Mouse (Mus musculus): Measurements from ENCODE around the gene Calca.
"Not testable (repeated sequence)": the region's sequence is repeated elsewhere in the genome, so short reads cannot be mapped to it uniquely, and the experiment has no call there.

The Calca gene

DNA sequence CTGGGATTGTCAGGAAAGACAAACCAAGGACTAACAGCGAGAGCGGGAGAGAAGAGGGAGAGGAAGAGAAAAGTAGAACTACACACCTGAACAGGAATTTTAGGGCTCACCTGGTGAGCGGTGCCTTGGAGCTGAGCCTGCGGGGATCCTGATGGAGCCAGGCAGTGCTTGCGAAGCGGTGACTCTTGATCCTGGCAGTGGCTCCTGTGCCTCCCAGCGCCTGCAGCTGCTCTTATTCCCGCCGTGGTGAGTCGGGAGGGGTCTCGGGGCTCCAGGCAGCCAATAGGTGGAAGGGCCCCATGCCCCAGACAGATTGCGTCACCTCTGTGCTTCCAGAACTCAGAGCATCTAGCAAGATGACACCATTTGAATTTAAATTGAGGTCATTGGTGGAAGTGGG lies at the start of gene Calca:
Calca (minus strand) TSS at position 256 of the 400 bp plus-strand sequence.
- DNase-seq = peak in 1 of 2 experiments; percentile 40

GRCm38 (mm10) chr7:114672697-114673096 lies 36.5 kb upstream of the Calca start:
- peak in 1 of 2 experiments; percentile 3 for DNase-seq

DNA sequence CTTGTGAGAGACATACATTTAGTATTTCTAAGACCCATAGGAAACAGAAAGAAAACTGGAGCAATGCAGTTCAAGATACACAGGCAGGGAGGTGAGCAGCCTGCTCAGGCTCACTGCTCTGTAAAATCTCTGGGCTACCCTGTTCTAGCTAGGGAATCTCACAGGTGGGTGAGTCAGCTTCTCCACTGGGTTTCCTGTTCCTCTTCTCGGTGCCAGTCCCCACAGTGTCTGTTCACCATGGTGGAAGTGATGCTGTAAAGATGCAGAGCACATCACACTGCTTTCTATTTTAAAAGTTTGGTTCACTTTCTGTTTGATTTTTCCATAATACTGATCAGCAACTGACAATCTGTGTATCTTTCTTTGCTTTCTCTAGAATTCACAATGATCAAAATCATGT lies 35.2 kb upstream of the Calca start:
- DNase-seq = no peak

GRCm38 (mm10) chr7:114649730-114650129 lies 13.6 kb upstream of the Calca start:
- no peak for DNase-seq

- no peak for DNase-seq
These were observed 12.6 kb upstream of the Calca start for GRCm38 (mm10) chr7:114648791-114649190.

DNA sequence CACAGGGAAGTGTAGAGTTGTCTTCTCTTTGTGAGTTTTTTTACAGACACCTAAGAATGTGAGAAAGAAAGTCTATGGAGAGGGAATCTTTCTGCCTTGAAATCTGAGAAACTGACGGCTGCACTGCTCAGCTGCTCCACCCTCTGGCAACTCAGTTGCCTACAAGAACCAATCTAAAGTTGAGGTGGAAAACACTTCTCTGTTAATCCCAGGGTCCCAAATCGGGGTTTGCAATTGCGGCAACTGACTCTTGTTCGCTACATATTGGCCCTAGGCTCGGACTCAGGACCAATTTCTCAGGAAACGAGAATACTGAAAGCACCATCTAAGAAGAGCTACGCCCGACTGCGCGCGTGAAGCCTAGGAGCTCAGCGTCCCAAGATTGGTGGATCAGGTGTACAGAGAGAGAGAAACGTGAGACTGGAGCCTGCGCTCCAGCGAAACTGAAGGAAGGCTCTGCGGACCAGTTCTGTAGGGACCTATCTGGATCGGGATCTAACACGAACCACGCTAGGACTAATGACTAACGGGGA lies 522 bp downstream of the Calca start:
- DNase-seq = peak in 1 of 2 experiments; percentile 47

DNA sequence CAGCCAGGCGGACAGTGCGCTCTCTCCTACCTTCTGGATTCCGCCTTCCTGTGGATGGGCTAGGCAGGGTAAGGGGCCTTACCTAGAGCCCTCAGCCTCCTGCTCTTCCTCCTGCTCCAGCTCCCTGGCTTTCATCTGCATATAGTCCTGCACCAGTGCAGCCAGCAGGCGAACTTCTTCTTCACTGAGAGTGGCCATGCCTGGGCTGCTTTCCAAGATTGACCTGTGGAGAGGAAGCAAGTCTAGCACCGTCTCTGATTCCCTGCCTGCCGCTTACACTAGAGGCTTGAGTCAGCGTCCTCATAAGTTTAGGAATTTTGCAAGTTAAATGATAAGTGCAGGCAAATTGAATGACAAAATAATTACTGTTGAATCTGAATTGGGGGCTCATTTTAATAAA lies 1.8 kb downstream of the Calca start:
- DNase-seq = no peak

GRCm38 (mm10) chr7:114625966-114626365 lies 10.2 kb downstream of the Calca start:
- DNase-seq = no peak

DNA sequence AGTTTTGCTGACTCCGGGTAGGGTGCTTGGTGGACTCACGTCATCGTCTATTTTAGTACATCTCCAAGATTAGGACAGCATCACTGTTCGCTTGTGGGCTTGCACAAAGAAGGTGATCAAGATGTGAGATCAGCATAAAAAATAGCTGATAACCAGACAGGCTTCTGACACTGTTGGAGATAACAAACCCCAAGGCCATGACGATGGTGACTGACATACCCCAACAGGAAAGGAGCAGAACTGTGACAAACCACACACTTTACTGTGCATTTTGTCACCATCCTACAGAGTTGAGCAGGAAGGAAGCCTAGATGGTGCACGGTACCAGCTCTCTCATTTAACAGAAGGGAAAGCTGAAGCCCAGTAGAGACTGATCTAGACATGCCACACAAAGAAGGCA lies 19.4 kb downstream of the Calca start:
- DNase-seq = no peak

GRCm38 (mm10) chr7:114594391-114594790 lies 41.8 kb downstream of the Calca start:
- not testable (repeated sequence) for DNase-seq

DNA sequence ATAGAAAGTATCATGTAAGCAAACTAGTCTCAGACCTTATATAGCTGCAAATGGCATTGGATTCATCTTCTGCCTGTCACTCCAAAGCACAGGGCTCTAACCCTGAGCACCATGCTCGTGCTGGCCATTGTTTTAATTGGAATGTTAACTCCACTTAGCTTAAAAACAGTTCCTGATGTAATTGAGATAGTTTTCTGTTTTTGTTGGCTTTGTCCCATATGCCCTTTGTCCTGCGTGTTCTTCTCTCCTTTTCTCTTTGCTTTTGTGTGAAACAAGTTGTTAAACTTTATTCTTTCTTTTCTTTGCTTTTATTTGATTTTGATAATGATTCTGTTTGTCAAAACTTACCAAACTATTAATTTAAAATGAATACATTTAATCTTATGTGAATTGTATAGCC lies 53.7 kb downstream of the Calca start:
- DNase-seq = peak in 1 of 2 experiments; percentile 24
